Mouse (Mus musculus): Measurements from ENCODE around the gene Cort. TPM values are rescaled to one million over a fixed set of nuclear protein-coding genes. Genes with fewer than 3 reads are reported as not detected.
A peak's percentile ranks its signal among the peaks of the same experiment; 100 is the strongest.

The Cort gene
- polyA plus RNA-seq, 1 experiment from 2014 or later = not detected

DNA sequence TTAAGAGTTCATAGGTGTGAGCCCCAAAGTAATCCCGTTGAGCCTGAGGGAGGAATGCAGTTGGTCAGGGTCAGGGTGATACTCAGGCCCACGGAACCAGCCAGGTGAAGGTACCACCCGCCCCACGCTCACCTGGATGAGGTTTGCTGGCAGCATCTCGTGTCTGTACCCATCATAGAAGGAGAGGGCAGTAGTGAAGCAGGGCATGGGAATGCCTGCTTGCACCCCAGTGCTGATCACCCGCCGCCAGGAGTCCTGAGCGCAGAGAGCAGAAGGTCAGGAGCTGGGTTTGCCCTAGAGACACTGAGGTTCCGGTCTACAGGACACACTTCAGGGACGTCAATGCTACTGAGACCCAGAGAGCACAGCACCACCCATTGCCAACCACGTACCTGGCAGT lies 24.2 kb upstream of the Cort start:
- ATAC-seq (replicated peaks; ENCODE audit: extremely low read depth, insufficient read depth, low FRiP score) = no peak
- Histone ChIP-seq H3K9me3 (replicated peaks; ENCODE audit: control insufficient read depth, low read length) (no peaks in the 10 kb centered on the region; the same call in 1 of the 2 replicates), H3K27me3 (ENCODE audit: control insufficient read depth, insufficient read depth, low read length) (no peaks in the 10 kb centered on the region), H3K27ac (ENCODE audit: low read length) (no peak overlapping the region), H3K4me3 (ENCODE audit: low read length) (no peak overlapping the region), H3K36me3 (ENCODE audit: control insufficient read depth, insufficient read depth) (peaks cover 47% of the 10 kb centered on the region), H3K4me2 (ENCODE audit: low read depth, low read length) (no peak overlapping the region), H3K4me1 (ENCODE audit: control insufficient read depth, insufficient read depth, low read length) (no peaks in the 10 kb centered on the region), H3K9ac (ENCODE audit: low read length) (no peak overlapping the region)
- WGBS = 93% methylated on average over 11 of the region's 11 CpGs

DNA sequence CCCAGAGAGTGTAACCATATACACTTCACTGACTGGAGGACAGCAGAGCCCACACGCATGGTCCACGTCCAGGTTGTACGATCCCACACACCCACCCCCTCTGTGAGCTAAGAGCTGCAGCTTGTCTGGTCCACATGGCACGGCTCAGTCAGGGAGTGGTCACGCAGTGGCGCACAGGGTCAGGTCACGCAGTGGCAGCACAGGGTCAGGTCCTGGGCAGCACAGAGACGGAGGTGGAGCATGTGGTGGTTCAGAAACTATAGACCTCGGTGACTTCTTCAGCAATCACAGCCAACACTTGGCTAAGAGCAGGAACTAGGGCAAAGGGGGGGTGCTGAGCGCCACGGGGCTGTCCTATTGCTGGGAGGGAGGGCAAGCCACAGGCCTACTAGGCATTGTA lies 23.7 kb upstream of the Cort start:
- Histone ChIP-seq H3K9ac (ENCODE audit: low read length) (no peak overlapping the region), H3K36me3 (ENCODE audit: control insufficient read depth, insufficient read depth) (peaks cover 43% of the 10 kb centered on the region), H3K4me1 (ENCODE audit: control insufficient read depth, insufficient read depth, low read length) (no peaks in the 10 kb centered on the region), H3K9me3 (replicated peaks; ENCODE audit: control insufficient read depth, low read length) (no peaks in the 10 kb centered on the region; the same call in 1 of the 2 replicates), H3K27me3 (ENCODE audit: control insufficient read depth, insufficient read depth, low read length) (no peaks in the 10 kb centered on the region), H3K4me2 (ENCODE audit: low read depth, low read length) (no peak overlapping the region), H3K27ac (ENCODE audit: low read length) (no peak overlapping the region), H3K4me3 (ENCODE audit: low read length) (no peak overlapping the region)
- 87% methylated on average over 11 of the region's 11 CpGs for WGBS
- ATAC-seq (replicated peaks; ENCODE audit: extremely low read depth, insufficient read depth, low FRiP score) = no peak

DNA sequence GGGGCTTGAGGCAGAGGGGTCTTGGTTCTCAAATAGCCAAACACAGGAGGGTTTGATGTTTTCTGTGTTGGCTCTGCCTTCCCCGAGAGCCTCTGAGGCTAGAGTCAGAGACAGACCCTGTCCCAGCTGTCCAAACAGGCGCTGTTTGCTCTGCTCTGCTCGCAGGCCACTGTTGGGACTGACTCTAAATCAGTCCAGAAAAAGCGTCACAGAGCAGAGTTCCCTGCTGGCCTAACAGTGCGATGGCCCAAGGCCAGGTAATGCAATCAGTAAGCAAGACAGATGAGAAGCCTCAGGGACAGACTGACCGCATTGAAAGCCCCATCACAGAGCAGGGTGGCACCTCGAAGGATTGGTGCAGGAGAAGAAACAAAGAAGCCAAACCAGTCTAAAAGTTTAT lies 23.0 kb upstream of the Cort start:
- no peak overlapping the region for H3K4me2 ChIP-seq (ENCODE audit: low read depth, low read length)
- H3K9me3 ChIP-seq (replicated peaks; ENCODE audit: control insufficient read depth, low read length) = no peaks in the 10 kb centered on the region
- H3K9ac ChIP-seq (ENCODE audit: low read length) = no peak overlapping the region
- WGBS = 68% methylated on average over 7 of the region's 7 CpGs
- H3K4me1 ChIP-seq (ENCODE audit: control insufficient read depth, insufficient read depth, low read length) = no peaks in the 10 kb centered on the region
- no peak overlapping the region for H3K4me3 ChIP-seq (ENCODE audit: low read length)
- no peak overlapping the region for H3K27ac ChIP-seq (ENCODE audit: low read length)
- no peaks in the 10 kb centered on the region for H3K27me3 ChIP-seq (ENCODE audit: control insufficient read depth, insufficient read depth, low read length)
- H3K36me3 ChIP-seq (ENCODE audit: control insufficient read depth, insufficient read depth) = peaks cover 36% of the 10 kb centered on the region
- ATAC-seq (replicated peaks; ENCODE audit: extremely low read depth, insufficient read depth, low FRiP score) = no peak

DNA sequence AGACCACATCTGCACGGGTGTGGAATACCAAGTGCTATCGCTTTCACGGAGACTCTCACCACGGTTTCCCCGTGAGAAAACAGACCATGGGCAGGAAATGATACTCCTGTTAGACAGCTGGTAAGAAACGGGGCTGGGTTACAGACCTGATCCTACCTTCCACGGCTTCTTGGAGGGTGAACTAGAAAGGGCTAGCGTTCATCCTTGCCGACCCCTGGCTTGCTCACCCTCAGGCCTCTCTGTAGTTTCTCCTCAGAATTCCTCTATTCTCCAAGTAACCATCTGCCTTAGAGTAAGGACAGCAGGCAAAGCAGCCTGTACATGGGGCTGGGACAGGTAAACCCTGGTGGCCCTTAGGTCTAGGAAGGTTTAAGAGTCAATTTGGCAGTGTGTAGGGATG lies 22.6 kb upstream of the Cort start:
- 84% methylated on average over 9 of the region's 9 CpGs for WGBS
- no peak for ATAC-seq (replicated peaks; ENCODE audit: extremely low read depth, insufficient read depth, low FRiP score)

DNA sequence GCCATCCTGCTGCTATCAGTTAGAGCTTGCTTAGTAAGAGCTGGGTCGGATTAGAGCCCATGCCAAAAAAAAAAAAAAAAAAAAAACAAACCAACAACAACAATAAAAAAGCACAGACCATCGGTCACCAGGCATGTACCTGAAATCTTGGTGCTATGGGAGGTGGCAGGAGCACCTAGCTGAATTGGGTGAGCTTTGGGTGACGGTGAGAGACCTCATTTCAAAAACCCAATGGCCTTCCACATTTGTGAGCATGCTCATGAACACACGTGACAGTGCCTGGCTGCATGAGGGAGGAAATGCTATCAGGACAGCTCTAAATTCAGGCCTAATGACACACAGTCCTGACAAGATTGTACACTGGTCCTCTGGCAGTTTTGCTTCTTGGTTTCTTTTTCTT lies 21.5 kb upstream of the Cort start:
- no peak for ATAC-seq (replicated peaks; ENCODE audit: extremely low read depth, insufficient read depth, low FRiP score)
- peaks cover 22% of the 10 kb centered on the region for H3K36me3 ChIP-seq (ENCODE audit: control insufficient read depth, insufficient read depth)
- no peaks in the 10 kb centered on the region for H3K4me1 ChIP-seq (ENCODE audit: control insufficient read depth, insufficient read depth, low read length)
- 66% methylated on average over 4 of the region's 4 CpGs for WGBS
- H3K4me2 ChIP-seq (ENCODE audit: low read depth, low read length) = no peak overlapping the region
- H3K27me3 ChIP-seq (ENCODE audit: control insufficient read depth, insufficient read depth, low read length) = no peaks in the 10 kb centered on the region
- H3K9ac ChIP-seq (ENCODE audit: low read length) = no peak overlapping the region
- H3K4me3 ChIP-seq (ENCODE audit: low read length) = no peak overlapping the region
- no peak overlapping the region for H3K27ac ChIP-seq (ENCODE audit: low read length)
- H3K9me3 ChIP-seq (replicated peaks; ENCODE audit: control insufficient read depth, low read length) = no peaks in the 10 kb centered on the region

More for the DNA sequence above, 22.6 kb upstream of the Cort start:
- H3K9me3 ChIP-seq (replicated peaks; ENCODE audit: control insufficient read depth, low read length) = no peaks in the 10 kb centered on the region
- no peak overlapping the region for H3K4me3 ChIP-seq (ENCODE audit: low read length)
- no peaks in the 10 kb centered on the region for H3K27me3 ChIP-seq (ENCODE audit: control insufficient read depth, insufficient read depth, low read length)
- peaks cover 32% of the 10 kb centered on the region for H3K36me3 ChIP-seq (ENCODE audit: control insufficient read depth, insufficient read depth)
- H3K9ac ChIP-seq (ENCODE audit: low read length) = no peak overlapping the region
- H3K4me1 ChIP-seq (ENCODE audit: control insufficient read depth, insufficient read depth, low read length) = no peaks in the 10 kb centered on the region
- no peak overlapping the region for H3K27ac ChIP-seq (ENCODE audit: low read length)
- no peak overlapping the region for H3K4me2 ChIP-seq (ENCODE audit: low read depth, low read length)

DNA sequence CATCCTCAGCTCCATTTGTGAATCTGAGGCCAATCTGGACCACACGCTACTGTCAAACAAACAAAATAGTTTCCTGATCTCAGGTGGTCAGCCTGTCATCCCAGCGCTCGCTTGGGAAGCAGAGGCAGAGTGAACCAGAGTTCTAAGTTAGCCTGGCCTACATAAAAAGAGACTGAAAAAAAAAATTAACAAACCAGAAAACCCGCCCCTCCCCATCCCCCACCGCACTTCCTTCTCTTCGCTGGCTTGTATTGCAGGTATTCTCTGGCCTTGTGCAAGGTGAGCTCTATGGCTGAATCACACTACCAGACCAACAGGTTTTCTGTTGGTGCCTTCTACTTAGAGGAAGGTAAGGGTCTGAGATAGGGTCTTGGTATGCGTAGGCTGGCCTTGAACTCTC lies 21.0 kb upstream of the Cort start:
- H3K9ac ChIP-seq (ENCODE audit: low read length) = no peak overlapping the region
- peaks cover 17% of the 10 kb centered on the region for H3K36me3 ChIP-seq (ENCODE audit: control insufficient read depth, insufficient read depth)
- no peak overlapping the region for H3K4me3 ChIP-seq (ENCODE audit: low read length)
- no peak overlapping the region for H3K4me2 ChIP-seq (ENCODE audit: low read depth, low read length)
- WGBS = 79% methylated on average over 7 of the region's 7 CpGs
- no peaks in the 10 kb centered on the region for H3K9me3 ChIP-seq (replicated peaks; ENCODE audit: control insufficient read depth, low read length)
- no peaks in the 10 kb centered on the region for H3K4me1 ChIP-seq (ENCODE audit: control insufficient read depth, insufficient read depth, low read length)
- ATAC-seq (replicated peaks; ENCODE audit: extremely low read depth, insufficient read depth, low FRiP score) = no peak
- no peak overlapping the region for H3K27ac ChIP-seq (ENCODE audit: low read length)
- no peaks in the 10 kb centered on the region for H3K27me3 ChIP-seq (ENCODE audit: control insufficient read depth, insufficient read depth, low read length)

DNA sequence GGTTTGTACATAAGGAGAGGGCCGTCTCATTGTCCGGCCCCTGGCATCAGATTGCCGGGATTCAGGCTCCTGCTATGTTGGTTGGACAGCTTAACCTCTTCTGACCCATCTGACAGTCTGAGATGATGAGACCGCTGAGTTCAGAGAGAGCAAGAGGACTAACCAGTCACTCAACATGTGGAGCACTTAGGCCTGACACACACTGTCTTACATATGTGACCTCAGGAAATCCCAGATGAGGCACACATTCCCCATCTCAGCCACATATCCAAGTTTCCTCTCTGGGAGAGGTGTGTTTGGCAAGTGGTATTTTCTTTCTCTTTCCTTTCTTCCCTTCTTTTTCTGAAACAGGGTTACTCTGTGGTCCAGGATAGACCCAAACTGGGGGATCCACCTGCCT lies 18.6 kb upstream of the Cort start:
- ATAC-seq (replicated peaks; ENCODE audit: extremely low read depth, insufficient read depth, low FRiP score) = no peak; the same call in 1 of the 2 replicates
- Histone ChIP-seq H3K27ac (ENCODE audit: low read length) (no peak overlapping the region), H3K4me3 (ENCODE audit: low read length) (no peak overlapping the region), H3K27me3 (ENCODE audit: control insufficient read depth, insufficient read depth, low read length) (no peaks in the 10 kb centered on the region), H3K9ac (ENCODE audit: low read length) (no peak overlapping the region), H3K9me3 (replicated peaks; ENCODE audit: control insufficient read depth, low read length) (no peaks in the 10 kb centered on the region), H3K36me3 (ENCODE audit: control insufficient read depth, insufficient read depth) (no peaks in the 10 kb centered on the region), H3K4me1 (ENCODE audit: control insufficient read depth, insufficient read depth, low read length) (no peaks in the 10 kb centered on the region), H3K4me2 (ENCODE audit: low read depth, low read length) (no peak overlapping the region)
- 77% methylated on average over 4 of the region's 4 CpGs for WGBS

DNA sequence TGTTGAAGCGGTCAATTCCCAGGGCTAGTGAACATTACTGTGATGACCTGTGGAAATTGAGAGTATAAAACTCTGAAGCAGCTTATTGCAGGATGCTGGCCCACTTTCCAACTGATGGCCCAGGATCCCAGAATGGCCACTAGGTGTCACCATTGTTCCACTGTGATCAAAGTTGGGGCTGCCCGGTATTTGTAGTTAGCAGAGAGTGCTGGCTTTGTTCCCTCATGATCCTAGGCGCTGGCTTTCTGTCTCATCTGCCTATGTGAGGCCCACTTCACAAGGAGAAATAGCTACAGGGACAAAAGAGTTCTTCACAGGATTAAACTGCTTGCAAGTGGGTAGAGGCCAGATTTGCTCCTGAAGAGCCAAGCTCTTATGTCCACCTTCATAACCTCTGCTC lies 17.9 kb upstream of the Cort start:
- H3K4me1 ChIP-seq (ENCODE audit: control insufficient read depth, insufficient read depth, low read length) = no peaks in the 10 kb centered on the region
- ATAC-seq (replicated peaks; ENCODE audit: extremely low read depth, insufficient read depth, low FRiP score) = peak; percentile 72
- no peaks in the 10 kb centered on the region for H3K36me3 ChIP-seq (ENCODE audit: control insufficient read depth, insufficient read depth)
- no peaks in the 10 kb centered on the region for H3K9me3 ChIP-seq (replicated peaks; ENCODE audit: control insufficient read depth, low read length)
- no peak overlapping the region for H3K4me2 ChIP-seq (ENCODE audit: low read depth, low read length)
- H3K9ac ChIP-seq (ENCODE audit: low read length) = no peak overlapping the region
- H3K27me3 ChIP-seq (ENCODE audit: control insufficient read depth, insufficient read depth, low read length) = no peaks in the 10 kb centered on the region
- no peak overlapping the region for H3K4me3 ChIP-seq (ENCODE audit: low read length)
- WGBS = 2% methylated on average over 3 of the region's 3 CpGs
- no peak overlapping the region for H3K27ac ChIP-seq (ENCODE audit: low read length)

DNA sequence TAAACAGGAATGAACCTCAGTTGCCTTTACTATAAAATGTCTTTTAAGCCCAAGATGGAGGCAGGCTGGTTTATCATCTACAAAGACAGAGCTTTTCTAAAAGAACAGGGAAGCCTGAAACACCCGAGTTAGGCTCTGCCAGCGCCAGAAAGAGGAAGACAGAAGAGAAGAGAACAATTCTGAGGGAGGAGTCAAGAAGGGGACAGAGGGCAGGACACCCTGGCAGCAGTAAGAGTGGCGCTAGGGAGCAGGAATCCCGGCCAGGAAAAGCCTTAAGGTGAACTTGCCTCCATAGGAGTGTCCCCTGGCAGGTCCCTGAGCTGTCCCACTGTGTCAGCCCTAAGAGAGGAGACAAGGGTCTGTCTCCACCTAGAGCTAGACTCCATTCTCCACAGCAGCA lies 17.0 kb upstream of the Cort start:
- no peak overlapping the region for H3K27ac ChIP-seq (ENCODE audit: low read length)
- H3K9me3 ChIP-seq (replicated peaks; ENCODE audit: control insufficient read depth, low read length) = no peaks in the 10 kb centered on the region
- H3K4me3 ChIP-seq (ENCODE audit: low read length) = no peak overlapping the region
- 24% methylated on average over 4 of the region's 4 CpGs for WGBS
- ATAC-seq (replicated peaks; ENCODE audit: extremely low read depth, insufficient read depth, low FRiP score) = no peak
- no peak overlapping the region for H3K9ac ChIP-seq (ENCODE audit: low read length)
- no peaks in the 10 kb centered on the region for H3K4me1 ChIP-seq (ENCODE audit: control insufficient read depth, insufficient read depth, low read length)
- H3K36me3 ChIP-seq (ENCODE audit: control insufficient read depth, insufficient read depth) = no peaks in the 10 kb centered on the region
- H3K4me2 ChIP-seq (ENCODE audit: low read depth, low read length) = no peak overlapping the region
- no peaks in the 10 kb centered on the region for H3K27me3 ChIP-seq (ENCODE audit: control insufficient read depth, insufficient read depth, low read length)

DNA sequence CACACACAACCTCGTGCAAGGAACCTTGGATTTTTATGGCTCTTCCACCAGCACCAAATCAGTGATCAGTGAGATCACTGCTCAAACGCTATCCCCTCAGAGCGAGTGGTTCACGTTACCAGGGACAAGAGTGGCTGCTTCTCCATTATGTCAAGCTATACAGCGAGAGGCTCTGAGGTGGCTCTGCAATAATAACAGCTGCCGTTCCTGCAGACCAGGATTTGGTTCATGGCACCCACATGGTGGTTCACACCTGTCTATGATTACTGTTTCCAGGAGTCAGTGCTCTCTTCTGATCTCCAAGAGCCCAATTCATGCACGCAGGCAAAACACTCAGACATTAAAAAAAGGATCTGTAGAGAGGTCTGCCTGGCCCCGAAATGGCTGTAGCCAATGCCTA lies 12.0 kb upstream of the Cort start:
- Histone ChIP-seq H3K4me1 (ENCODE audit: control insufficient read depth, insufficient read depth, low read length) (0 out of 2 replicates have a peak, but pooled peaks cover 2% of the 10 kb centered on the region), H3K4me3 (ENCODE audit: low read length) (no peak overlapping the region), H3K4me2 (ENCODE audit: low read depth, low read length) (no peak overlapping the region), H3K36me3 (ENCODE audit: control insufficient read depth, insufficient read depth) (no peaks in the 10 kb centered on the region), H3K27ac (ENCODE audit: low read length) (no peak overlapping the region), H3K9me3 (replicated peaks; ENCODE audit: control insufficient read depth, low read length) (no peaks in the 10 kb centered on the region), H3K27me3 (ENCODE audit: control insufficient read depth, insufficient read depth, low read length) (no peaks in the 10 kb centered on the region), H3K9ac (ENCODE audit: low read length) (no peak overlapping the region)
- ATAC-seq (replicated peaks; ENCODE audit: extremely low read depth, insufficient read depth, low FRiP score) = no peak
- WGBS = 79% methylated on average over 8 of the region's 8 CpGs

Measured in heart, embryonic 16.5 days (tissue).